Mouse (Mus musculus) heart, adult 2 months (tissue): ENCODE measurements around the gene Mctp1.

Source experiments
- CTCF ChIP-seq: fragments of 200-600 bp; IDR thresholded peaks from 2 replicates; pipeline ENCODE4 v1.8.1; 2022; ENCODE audit warnings: antibody characterized with exemption, mild to moderate bottlenecking, moderate library complexity
- POLR2A ChIP-seq: fragments of 200-500 bp; IDR thresholded peaks from 2 replicates; pipeline ENCODE4 v1.6.1; 2011; ENCODE audit warnings: mild to moderate bottlenecking, low read depth, low read length, control low read depth; ENCODE audit not compliant: insufficient read depth

- no peak for TF ChIP-seq CTCF
- no peak for TF ChIP-seq POLR2A
Measured at GRCm38 (mm10) chr13:76446059-76446458, 61.7 kb downstream of the Mctp1 start.
